Mouse (Mus musculus): ENCODE results near the gene Dnajb13. TPM values are rescaled to one million over a fixed set of nuclear protein-coding genes. Genes with fewer than 3 reads are reported as not detected.

Gene Dnajb13
- total RNA-seq, 2 experiments from 2014 or later, result 0.44 TPM; not detected in 1

GRCm38 (mm10) chr7:100463194-100463593, 51.6 kb downstream of the Dnajb13 start:
- ATAC-seq (ENCODE audit: poor library complexity, severe bottlenecking), result no peak

- peak; percentile 75 for ATAC-seq (ENCODE audit: poor library complexity, severe bottlenecking)
These were observed 53.1 kb downstream of the Dnajb13 start for GRCm38 (mm10) chr7:100461621-100462151.

GRCm38 (mm10) chr7:100459862-100460261, 54.9 kb downstream of the Dnajb13 start:
- no peak for ATAC-seq (ENCODE audit: poor library complexity, severe bottlenecking)

GRCm38 (mm10) chr7:100458153-100458552, 56.6 kb downstream of the Dnajb13 start:
- ATAC-seq (ENCODE audit: poor library complexity, severe bottlenecking), result no peak

Other genes starting within 250 kb of the Dnajb13 start
- not detected in 2 replicates for gene P4ha3, start 229.4 kb downstream of the Dnajb13 start, total RNA-seq (2015)
- gene P4ha3, start 229.4 kb downstream of the Dnajb13 start, total RNA-seq (2017), result not detected in 2 replicates
- 51.1 and 55.6 TPM in 2 replicates for gene C2cd3, start 142.7 kb downstream of the Dnajb13 start, total RNA-seq (2015)
- gene C2cd3, start 142.7 kb downstream of the Dnajb13 start, total RNA-seq (2017), result 21.0 and 24.1 TPM in 2 replicates
- gene Ppme1, start 142.7 kb downstream of the Dnajb13 start, total RNA-seq (2015), result 10.6 and 12.9 TPM in 2 replicates
- 19.9 and 27.5 TPM in 2 replicates for gene Ppme1, start 142.7 kb downstream of the Dnajb13 start, total RNA-seq (2017)
- gene Ucp3, start 42.0 kb downstream of the Dnajb13 start, total RNA-seq (2015), result 0.07 TPM in 2 replicates
- gene Ucp3, start 42.0 kb downstream of the Dnajb13 start, total RNA-seq (2017), result 0.45 TPM in 1 of 2 replicates, not detected in the other
- 702 and 742 TPM in 2 replicates for gene Ucp2, start 21.6 kb downstream of the Dnajb13 start, total RNA-seq (2015)
- gene Ucp2, start 21.6 kb downstream of the Dnajb13 start, total RNA-seq (2017), result 316 and 332 TPM in 2 replicates
- 24.7 and 31.5 TPM in 2 replicates for gene Coa4, start 22.1 kb upstream of the Dnajb13 start, total RNA-seq (2015)
- 19.4 and 23.0 TPM in 2 replicates for gene Coa4, start 22.1 kb upstream of the Dnajb13 start, total RNA-seq (2017)
- gene Rab6a, start 92.5 kb upstream of the Dnajb13 start, total RNA-seq (2015), result 102 and 106 TPM in 2 replicates
- gene Rab6a, start 92.5 kb upstream of the Dnajb13 start, total RNA-seq (2017), result 87.5 and 100 TPM in 2 replicates
- gene Mrpl48, start 93.3 kb upstream of the Dnajb13 start, total RNA-seq (2015), result 49.4 and 54.0 TPM in 2 replicates
- 62.2 and 83.3 TPM in 2 replicates for gene Mrpl48, start 93.3 kb upstream of the Dnajb13 start, total RNA-seq (2017)
- gene Plekhb1, start 147.5 kb upstream of the Dnajb13 start, total RNA-seq (2015), result not detected in 2 replicates
- gene Plekhb1, start 147.5 kb upstream of the Dnajb13 start, total RNA-seq (2017), result not detected in 2 replicates
- gene Fam168a, start 191.7 kb upstream of the Dnajb13 start, total RNA-seq (2015), result 20.3 and 28.4 TPM in 2 replicates
- 9.9 and 16.7 TPM in 2 replicates for gene Fam168a, start 191.7 kb upstream of the Dnajb13 start, total RNA-seq (2017)

All from megakaryocyte, adult 5-6 weeks (primary cell).